Mouse (Mus musculus): ENCODE results near the gene Acvr1b. TPM values are rescaled to one million over a fixed set of nuclear protein-coding genes. Genes with fewer than 3 reads are reported as not detected.

Gene Acvr1b
- polyA plus RNA-seq, 1 experiment from 2014 or later = 5.8 TPM

DNA sequence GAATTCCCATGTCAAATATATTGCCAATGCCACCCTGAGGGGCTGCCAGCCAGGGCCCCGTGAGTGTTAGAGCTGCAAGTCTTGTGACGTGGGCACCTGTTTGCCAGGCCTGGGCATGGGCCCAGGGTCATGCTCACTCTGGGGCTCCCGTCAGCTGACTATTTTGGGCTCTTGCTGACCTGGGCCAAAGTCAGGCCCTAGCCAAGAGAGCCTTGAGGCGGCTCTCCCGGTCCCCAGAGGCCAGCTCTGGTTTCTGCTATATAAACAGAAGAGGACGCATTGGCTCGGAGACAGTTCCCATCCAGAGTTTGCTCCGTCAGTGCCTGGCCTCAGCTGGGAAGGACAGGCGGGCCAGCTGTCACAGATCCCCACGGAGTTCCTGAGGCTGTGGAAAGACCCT, 86.5 kb downstream of the Acvr1b start:
- no peak for DNase-seq (ENCODE audit: low spot score)

DNA sequence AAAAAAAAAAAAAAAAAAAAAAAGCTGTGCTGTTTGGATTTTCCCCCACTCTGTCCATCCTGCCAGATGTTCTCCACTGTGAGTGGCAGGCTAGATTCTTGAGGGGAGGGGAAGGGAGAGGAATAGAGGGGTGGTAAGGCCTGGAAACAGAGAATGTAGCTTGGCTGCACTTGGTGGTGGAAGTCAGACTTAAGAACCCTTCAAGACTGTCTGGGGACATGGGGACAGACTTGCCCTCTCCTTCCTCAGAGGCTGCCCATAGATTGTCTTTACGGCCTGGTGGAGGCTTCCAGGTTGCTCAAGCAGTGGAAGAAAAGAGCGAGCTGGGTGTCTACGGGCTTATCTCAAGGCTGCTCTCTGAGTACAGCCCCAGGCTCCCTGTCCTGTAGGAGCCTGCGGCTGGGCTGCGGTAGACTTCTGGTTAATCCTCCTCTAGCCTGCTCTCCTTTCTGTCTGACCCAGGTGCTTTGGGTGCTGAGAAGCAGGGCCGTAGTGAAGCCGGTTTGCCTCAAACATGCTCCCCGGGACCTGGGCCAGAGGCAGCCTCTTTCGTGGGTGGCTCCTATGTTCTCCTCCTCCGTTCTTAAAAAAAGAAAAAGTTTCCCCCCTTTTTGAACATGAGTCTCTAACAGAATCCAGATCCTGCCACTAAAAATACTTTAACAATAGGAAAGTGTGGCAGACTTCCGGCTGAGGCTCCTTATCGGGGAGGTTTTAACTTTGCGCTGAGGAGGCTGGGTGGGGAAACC, 87.2 kb downstream of the Acvr1b start:
- no peaks in the 10 kb centered on the region for H3K9me3 ChIP-seq (replicated peaks; ENCODE audit: low read length)
- DNase-seq (ENCODE audit: low spot score) (no peak), ATAC-seq (replicated peaks; ENCODE audit: low FRiP score, low read depth) (no peak)
- no peak overlapping the region for H3K9ac ChIP-seq (ENCODE audit: low read depth, low read length)
- H3K4me2 ChIP-seq (ENCODE audit: low read length) = peak overlapping the region; percentile 18; the same call in 1 of the 2 replicates
- TF ChIP-seq CTCF (IDR thresholded peaks at IDR 0.05; ENCODE audit: low read depth) = no peak
- H3K36me3 ChIP-seq (ENCODE audit: insufficient read depth, low read length) = no peaks in the 10 kb centered on the region
- 54% methylated on average over 13 of the region's 13 CpGs for WGBS
- no peak overlapping the region for H3K4me3 ChIP-seq (replicated peaks; ENCODE audit: low read depth, low read length)
- peak overlapping the region; percentile 60 for H3K27ac ChIP-seq
- peaks cover 15% of the 10 kb centered on the region for H3K4me1 ChIP-seq (replicated peaks; ENCODE audit: insufficient read depth, low read length)
- H3K27me3 ChIP-seq (ENCODE audit: insufficient read depth, low read length) = no peaks in the 10 kb centered on the region

More for the DNA sequence above, 86.5 kb downstream of the Acvr1b start:
- H3K4me1 ChIP-seq (replicated peaks; ENCODE audit: insufficient read depth, low read length) = peaks cover 13% of the 10 kb centered on the region
- no peak overlapping the region for H3K4me3 ChIP-seq (replicated peaks; ENCODE audit: low read depth, low read length)
- H3K27me3 ChIP-seq (ENCODE audit: insufficient read depth, low read length) = no peaks in the 10 kb centered on the region
- no peak for ATAC-seq (replicated peaks; ENCODE audit: low FRiP score, low read depth)
- H3K4me2 ChIP-seq (ENCODE audit: low read length) = no peak overlapping the region
- H3K9ac ChIP-seq (ENCODE audit: low read depth, low read length) = no peak overlapping the region
- H3K9me3 ChIP-seq (replicated peaks; ENCODE audit: low read length) = no peaks in the 10 kb centered on the region
- H3K36me3 ChIP-seq (ENCODE audit: insufficient read depth, low read length) = no peaks in the 10 kb centered on the region
- 38% methylated on average over 10 of the region's 10 CpGs for WGBS
- TF ChIP-seq CTCF (IDR thresholded peaks at IDR 0.05; ENCODE audit: low read depth) = no peak
- H3K27ac ChIP-seq = 0 out of 2 replicates have a peak overlapping the region, but pooled peaks have one; percentile 26

DNA sequence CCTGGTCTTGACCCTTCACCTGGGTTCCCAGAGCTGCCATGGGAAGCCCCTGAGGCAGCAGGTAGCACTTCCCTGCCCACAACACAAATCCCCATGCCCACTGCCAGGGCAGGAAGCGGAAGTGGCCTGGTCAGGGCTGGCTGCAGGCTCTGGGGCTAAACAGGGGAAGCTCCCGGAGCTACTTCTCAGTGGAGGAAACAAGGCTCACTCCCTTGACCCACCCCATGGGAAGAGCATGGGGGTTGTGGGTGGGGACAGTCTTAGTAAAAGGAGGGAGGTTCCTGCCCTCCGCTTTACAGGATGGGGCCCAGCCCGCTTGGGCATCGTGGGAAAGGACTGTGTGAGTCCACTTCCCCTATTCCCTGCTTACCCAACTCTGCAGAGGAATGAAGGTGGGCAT, 88.6 kb downstream of the Acvr1b start:
- Histone ChIP-seq H3K4me3 (replicated peaks; ENCODE audit: low read depth, low read length) (no peak overlapping the region), H3K9ac (ENCODE audit: low read depth, low read length) (no peak overlapping the region), H3K4me1 (replicated peaks; ENCODE audit: insufficient read depth, low read length) (peaks cover 17% of the 10 kb centered on the region), H3K4me2 (ENCODE audit: low read length) (no peak overlapping the region), H3K27me3 (ENCODE audit: insufficient read depth, low read length) (no peaks in the 10 kb centered on the region), H3K27ac (no peak overlapping the region), H3K36me3 (ENCODE audit: insufficient read depth, low read length) (no peaks in the 10 kb centered on the region), H3K9me3 (replicated peaks; ENCODE audit: low read length) (no peaks in the 10 kb centered on the region)
- WGBS = 61% methylated on average over 5 of the region's 5 CpGs
- no peak for DNase-seq (ENCODE audit: low spot score)
- ATAC-seq (replicated peaks; ENCODE audit: low FRiP score, low read depth) = no peak
- TF ChIP-seq CTCF (IDR thresholded peaks at IDR 0.05; ENCODE audit: low read depth) = no peak

Small RNA genes lying within 50 kb of the gene (microRNA-seq; reads per million reads assigned to microRNA genes)
- not detected for gene Mir6962

Other genes starting within 250 kb of the Acvr1b start
- gene Gm47841, start 126.7 kb upstream of the Acvr1b start, polyA plus RNA-seq (2015; fragmentation: Nextera tagmentation; extraction: Ambion mirVana) = not detected in 2 replicates
- 0.38 and 0.47 TPM in 2 replicates for gene Fignl2, start 95.5 kb upstream of the Acvr1b start, polyA plus RNA-seq (2015; fragmentation: Nextera tagmentation; extraction: Ambion mirVana)
- gene Ankrd33, start 58.3 kb upstream of the Acvr1b start, polyA plus RNA-seq (2015; fragmentation: Nextera tagmentation; extraction: Ambion mirVana) = not detected in 2 replicates
- 16.9 and 17.8 TPM in 2 replicates for gene Acvrl1, start 45.5 kb upstream of the Acvr1b start, polyA plus RNA-seq (2015; fragmentation: Nextera tagmentation; extraction: Ambion mirVana)
- 3.7 and 4.0 TPM in 2 replicates for gene Grasp, start 50.1 kb downstream of the Acvr1b start, polyA plus RNA-seq (2015; fragmentation: Nextera tagmentation; extraction: Ambion mirVana)
- 8.6 and 9.5 TPM in 2 replicates for gene Nr4a1, start 80.2 kb downstream of the Acvr1b start, polyA plus RNA-seq (2015; fragmentation: Nextera tagmentation; extraction: Ambion mirVana)
- gene Atg101, start 110.2 kb downstream of the Acvr1b start, polyA plus RNA-seq (2015; fragmentation: Nextera tagmentation; extraction: Ambion mirVana) = 77.1 and 79.5 TPM in 2 replicates
- 23.3 and 24.5 TPM in 2 replicates for gene 6030408B16Rik, start 119.1 kb downstream of the Acvr1b start, polyA plus RNA-seq (2015; fragmentation: Nextera tagmentation; extraction: Ambion mirVana)
- 1.9 and 2.2 TPM in 2 replicates for gene Krt80, start 196.1 kb downstream of the Acvr1b start, polyA plus RNA-seq (2015; fragmentation: Nextera tagmentation; extraction: Ambion mirVana)
- gene Krt7, start 237.0 kb downstream of the Acvr1b start, polyA plus RNA-seq (2015; fragmentation: Nextera tagmentation; extraction: Ambion mirVana) = 226 and 229 TPM in 2 replicates